Mouse (Mus musculus) frontal cortex, adult 2 months (tissue): ENCODE data around the gene Ogn. TPM values are rescaled to one million over a fixed set of nuclear protein-coding genes. Genes with fewer than 3 reads are reported as not detected.

Experiments
- DNase-seq, 2 experiments: peaks; one replicate each; pipeline ENCODE4 v3.0.0; 2022; ENCODE audit warnings: low spot score in 1 of 2; ENCODE audit errors: extremely low spot score in 1 of 2
- polyA plus RNA-seq: library from polyadenylated mRNA; depleted of rRNA; stranded (reverse); fragments of >200 nt; gene quantifications from 2 replicates; pipeline ENCODE4 v1.2.3, GENCODE M21; 2012; rRNA removed

The Ogn gene
- polyA plus RNA-seq, 1 experiment: 10.3 TPM

GRCm38 (mm10) chr13:49643669-49644362 is 36.0 kb downstream of the Ogn start:
- DNase-seq: no peak

- peak; percentile 13 to 74 for DNase-seq
These were observed 37.1 kb downstream of the Ogn start for GRCm38 (mm10) chr13:49644731-49645529.

- DNase-seq: no peak
These were observed 38.2 kb downstream of the Ogn start for GRCm38 (mm10) chr13:49646019-49646418.

- DNase-seq: no peak
These were observed 43.3 kb downstream of the Ogn start for GRCm38 (mm10) chr13:49651136-49651535.

GRCm38 (mm10) chr13:49651781-49652351 is 44.0 kb downstream of the Ogn start:
- no peak for DNase-seq

- peak; percentile 96 to 100 for DNase-seq
These were observed 44.8 kb downstream of the Ogn start, which contains the start of the genes Cenpp and Nol8 for GRCm38 (mm10) chr13:49652481-49653179. Cenpp (minus strand) TSS chr13:49652785. Nol8 (plus strand) TSS chr13:49653078.

- no peak for DNase-seq
These were observed 45.3 kb downstream of the Ogn start for GRCm38 (mm10) chr13:49653180-49653541.

Other genes with a start within 250 kb of the Ogn start
- gene Ippk, start 186.8 kb upstream of the Ogn start, polyA plus RNA-seq: 11.5 and 11.6 TPM in 2 replicates
- 0.40 and 0.44 TPM in 2 replicates for gene Tes3-ps, start 114.7 kb upstream of the Ogn start, polyA plus RNA-seq
- 3.0 and 3.6 TPM in 2 replicates for gene Ecm2, start 103.2 kb upstream of the Ogn start, polyA plus RNA-seq
- gene Aspn, start 63.6 kb upstream of the Ogn start, polyA plus RNA-seq: 1.0 and 2.0 TPM in 2 replicates
- 1.3 and 2.0 TPM in 2 replicates for gene Omd, start 25.6 kb upstream of the Ogn start, polyA plus RNA-seq
- gene Cenpp, start 44.7 kb downstream of the Ogn start, polyA plus RNA-seq: 0.76 and 1.5 TPM in 2 replicates
- 12.9 and 13.3 TPM in 2 replicates for gene Nol8, start 45.0 kb downstream of the Ogn start, polyA plus RNA-seq
- gene Iars, start 74.1 kb downstream of the Ogn start, polyA plus RNA-seq: 34.7 and 37.3 TPM in 2 replicates
- gene Gm30302, start 191.0 kb downstream of the Ogn start, polyA plus RNA-seq: not detected in 2 replicates